Mouse (Mus musculus): Measurements from ENCODE around the gene 2410137M14Rik. TPM values are rescaled to one million over a fixed set of nuclear protein-coding genes. Genes with fewer than 3 reads are reported as not detected.
A peak's percentile ranks its signal among the peaks of the same experiment; 100 is the strongest.

Gene 2410137M14Rik
- total and polyA plus RNA-seq, 3 experiments: 0.40 TPM; not detected in 2

- TF ChIP-seq KAT2A (IDR thresholded peaks at IDR 0.05; ENCODE audit: insufficient replicate concordance, low read length) (no peak), GABPA (IDR thresholded peaks at IDR 0.05; ENCODE audit: insufficient replicate concordance, low read depth, low read length) (no peak), BHLHE40 (IDR thresholded peaks at IDR 0.05; ENCODE audit: low read depth, low read length) (no peak), PAX5 (IDR thresholded peaks at IDR 0.05; ENCODE audit: low read length) (no peak), JUN (IDR thresholded peaks at IDR 0.05; ENCODE audit: insufficient read depth, low read depth, low read length) (no peak), ZKSCAN1 (IDR thresholded peaks at IDR 0.05; ENCODE audit: borderline replicate concordance, low read depth, low read length) (no peak), RCOR1 (conservative IDR thresholded peaks at IDR 0.05; ENCODE audit: low read depth, low read length) (no peak), CHD1 (IDR thresholded peaks at IDR 0.05; ENCODE audit: low read depth, low read length) (no peak), ETS1 (conservative IDR thresholded peaks at IDR 0.05; ENCODE audit: low read depth, low read length) (no peak), ZMIZ1 (IDR thresholded peaks at IDR 0.05; ENCODE audit: low read depth, low read length) (no peak), CTCF (conservative IDR thresholded peaks at IDR 0.05 in 1 of 2, IDR thresholded peaks at IDR 0.05 in 1 of 2; ENCODE audit: low read depth in 2 of 2, low read length in 2 of 2) (peak; percentile 79 to 90), TCF12 (IDR thresholded peaks at IDR 0.05; ENCODE audit: low read depth, low read length) (no peak), SMC3 (IDR thresholded peaks at IDR 0.05; ENCODE audit: low read depth, low read length) (peak; percentile 88), JUND (conservative IDR thresholded peaks at IDR 0.05; ENCODE audit: low read depth, low read length) (no peak), MXI1 (IDR thresholded peaks at IDR 0.05; ENCODE audit: low read depth, low read length) (no peak), MAZ (IDR thresholded peaks at IDR 0.05; ENCODE audit: low read depth, low read length) (no peak), ZC3H11A (IDR thresholded peaks at IDR 0.05; ENCODE audit: low read depth, low read length) (no peak), POLR2AphosphoS2 (IDR thresholded peaks at IDR 0.05; ENCODE audit: low read depth, low read length) (no peak), CHD2 (IDR thresholded peaks at IDR 0.05; ENCODE audit: low read length) (no peak), USF1 (IDR thresholded peaks at IDR 0.05; ENCODE audit: low read depth, low read length) (no peak), HCFC1 (IDR thresholded peaks at IDR 0.05; ENCODE audit: low read depth, low read length) (no peak), RAD21 (IDR thresholded peaks at IDR 0.05; ENCODE audit: low read depth, low read length) (peak; percentile 76), EP300 (IDR thresholded peaks at IDR 0.05; ENCODE audit: low read length) (no peak), ELF1 (IDR thresholded peaks at IDR 0.05; ENCODE audit: low read depth, low read length) (0 out of 2 replicates have a peak, but pooled peaks have one; percentile 15), MYC (IDR thresholded peaks at IDR 0.05; ENCODE audit: low read depth, low read length) (no peak), IRF4 (IDR thresholded peaks at IDR 0.05; ENCODE audit: low read depth, low read length) (peak; percentile 14; the same call in 1 of the 2 replicates), MAFK (IDR thresholded peaks at IDR 0.05; ENCODE audit: insufficient replicate concordance, low read length) (no peak), POLR2A (IDR thresholded peaks at IDR 0.05; ENCODE audit: low read depth, low read length) (no peak), UBTF (IDR thresholded peaks at IDR 0.05; ENCODE audit: low read depth, low read length) (no peak), MAX (IDR thresholded peaks at IDR 0.05; ENCODE audit: low read length) (no peak), E2F4 (IDR thresholded peaks at IDR 0.05; ENCODE audit: insufficient replicate concordance, low read depth, low read length) (no peak), NRF1 (IDR thresholded peaks at IDR 0.05; ENCODE audit: low read depth, low read length) (no peak), ZNF384 (IDR thresholded peaks at IDR 0.05; ENCODE audit: low read depth, low read length) (no peak), NELFE (IDR thresholded peaks at IDR 0.05; ENCODE audit: low read depth, low read length) (no peak), MEF2A (IDR thresholded peaks at IDR 0.05; ENCODE audit: borderline replicate concordance, low read depth, low read length) (no peak), TBP (conservative IDR thresholded peaks at IDR 0.05; ENCODE audit: low read depth, low read length) (no peak), USF2 (conservative IDR thresholded peaks at IDR 0.05; ENCODE audit: low read depth, low read length) (no peak)
- in situ Hi-C loops (cut with MboI; ENCODE audit: low pct_ligation_motif_present, low pct_unique_long_range_greater_than_20kb, low sequenced_read_pairs) (loop anchor here (10.0 kb wide), 1 partner anchor 82 kb away; no protein-coding TSS in a partner anchor), dilution Hi-C loops (cut with MboI; ENCODE audit: extremely low pct_ligation_motif_present, extremely low pct_unique_long_range_greater_than_20kb, low sequenced_read_pairs) (no loop called here)
- Histone ChIP-seq H3K4me3 (replicated peaks in 1 of 3; ENCODE audit: low read depth in 2 of 3, low read length in 2 of 3, poor library complexity in 1 of 3) (no peak overlapping the region), H3K9ac (ENCODE audit: insufficient read depth, low read depth) (no peak overlapping the region), H3K79me2 (replicated peaks; ENCODE audit: control insufficient read depth, extremely low read depth, insufficient read depth, poor library complexity, severe bottlenecking) (no peaks in the 10 kb centered on the region), H3K9me3 (replicated peaks; ENCODE audit: low read length) (no peaks in the 10 kb centered on the region), H3K4me1 (ENCODE audit: control insufficient read depth in 1 of 2, insufficient read depth in 2 of 2) (peaks cover 2 to 33% of the 10 kb centered on the region in 2 experiments; a peak in 2 of 4 replicates), H3K4me2 (ENCODE audit: insufficient read depth, low read depth, poor library complexity, severe bottlenecking) (no peak overlapping the region), H3K27ac (ENCODE audit: insufficient read depth, low read depth) (no peak overlapping the region), H3K36me3 (replicated peaks in 1 of 2; ENCODE audit: control insufficient read depth in 1 of 2, insufficient read depth in 1 of 2, low read length in 1 of 2) (no peaks in the 10 kb centered on the region), H3K27me3 (replicated peaks) (no peaks in the 10 kb centered on the region)
- DNase-seq (ENCODE audit: extremely low read depth): peak; percentile 78
Measured at GRCm38 (mm10) chr17:36997033-36997735, 16.1 kb upstream of the 2410137M14Rik start.
